Mouse (Mus musculus): ENCODE data around the gene Hsh2d.

GRCm38 (mm10) chr8:72211846-72212245, 22.4 kb downstream of the Hsh2d start:
- no peak for TF ChIP-seq CTCF (IDR thresholded peaks at IDR 0.05; ENCODE audit: low read depth, low read length)
- TF ChIP-seq GATA1 (IDR thresholded peaks at IDR 0.05; ENCODE audit: borderline replicate concordance, low read length): no peak

All from G1E (cell line).